Mouse (Mus musculus) adrenal gland, adult (tissue): ENCODE measurements around the gene Ddit4.
"Not testable (repeated sequence)": the region's sequence is repeated elsewhere in the genome, so short reads cannot be mapped to it uniquely, and the experiment has no call there.

Experiments used
- DNase-seq, 2 experiments: peaks; one replicate each; pipeline ENCODE4 v3.0.0; 2022 to 2023; ENCODE audit warnings: low spot score in 1 of 2; ENCODE audit not compliant: inconsistent age in 2 of 2

Ddit4 gene

DNA sequence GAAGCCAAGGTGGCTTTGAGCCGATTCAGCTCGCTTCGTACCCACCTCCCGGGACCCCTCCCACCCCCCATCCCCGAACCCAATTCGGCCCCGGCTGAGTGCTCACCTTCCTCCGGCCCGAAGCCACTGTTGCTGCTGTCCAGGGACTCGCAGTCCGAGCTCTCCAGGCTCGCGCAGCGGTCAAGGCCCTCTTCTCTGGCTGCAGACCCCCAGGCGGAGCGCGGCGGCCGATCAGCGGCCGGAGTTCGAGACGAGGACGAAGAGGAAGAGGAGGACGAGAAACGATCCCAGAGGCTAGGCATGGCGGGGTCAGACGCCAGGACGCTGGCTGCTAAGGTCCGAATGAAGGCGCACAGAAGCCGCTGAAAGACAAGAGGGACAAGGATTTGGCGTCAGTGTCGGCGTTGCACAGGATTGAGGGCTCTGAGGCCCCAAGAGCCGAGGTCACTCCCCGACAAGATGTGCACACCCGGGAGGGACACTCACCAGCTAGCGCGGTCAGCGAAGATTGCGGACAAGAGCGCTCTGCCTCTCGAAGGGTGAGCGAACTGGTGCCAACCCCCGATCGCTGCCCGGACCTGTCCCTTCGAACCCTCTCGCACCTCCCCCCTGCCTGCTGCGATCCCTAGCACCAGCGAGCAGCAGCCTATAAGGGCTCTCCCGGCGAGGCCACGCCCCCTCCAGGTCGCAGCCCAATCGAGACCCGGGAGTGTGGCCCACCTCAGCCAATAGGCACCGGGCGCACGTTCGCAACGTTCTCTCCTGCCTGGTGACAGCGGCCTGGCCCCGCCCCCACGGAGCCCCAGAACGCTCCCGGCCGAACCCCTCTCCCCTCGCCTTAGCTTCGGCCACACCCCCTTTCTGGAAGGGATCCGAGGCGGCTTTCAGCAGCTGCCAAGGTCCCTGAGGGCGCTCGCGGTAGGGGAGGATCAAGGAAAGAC, at the start of gene Ddit4:
Ddit4 (minus strand) TSS at position 624 of the 941 bp plus-strand sequence.
- peak; percentile 100 for DNase-seq

DNA sequence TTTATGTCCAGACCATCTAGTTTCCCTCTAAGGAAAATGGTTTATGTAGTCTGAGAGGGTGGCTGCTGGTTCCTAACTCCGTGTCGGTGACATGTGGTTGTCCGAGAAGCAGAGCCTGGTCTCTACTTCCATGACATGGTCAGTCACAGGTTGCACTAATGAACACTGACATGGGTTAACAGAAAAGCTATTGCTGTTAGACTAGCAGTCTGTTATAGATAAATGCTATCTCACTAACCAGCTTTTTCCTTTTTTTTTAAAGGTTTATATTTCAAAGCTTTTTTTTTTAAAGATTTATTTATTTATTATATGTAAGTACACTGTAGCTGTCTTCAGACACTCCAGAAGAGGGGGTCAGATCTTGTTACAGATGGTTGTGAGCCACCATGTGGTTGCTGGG, 47.4 kb upstream of the Ddit4 start:
- no peak for DNase-seq

DNA sequence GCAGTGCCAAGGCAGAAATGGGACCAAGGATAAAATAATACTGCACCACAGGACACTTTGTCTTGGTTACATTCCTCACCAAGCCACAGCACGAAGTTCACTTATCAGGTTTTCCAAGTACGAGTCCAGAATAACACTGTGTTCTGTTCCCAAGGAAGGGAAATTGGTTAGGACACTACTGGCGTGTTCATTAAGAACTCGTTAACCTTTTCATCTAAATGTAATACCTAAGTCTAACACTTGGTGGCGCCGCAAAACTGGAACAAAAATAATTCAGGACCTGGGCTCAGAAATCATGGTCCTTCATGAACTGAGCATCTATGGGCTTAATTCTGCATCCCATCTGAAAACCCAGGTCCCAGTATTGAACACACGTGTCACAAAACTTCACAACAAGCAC, 46.0 kb upstream of the Ddit4 start:
- DNase-seq, result peak in 1 of 2 experiments; percentile 93

- peak in 1 of 2 experiments; percentile 45 for DNase-seq
Measured at GRCm38 (mm10) chr10:59995889-59996288, 44.3 kb upstream of the Ddit4 start.

DNA sequence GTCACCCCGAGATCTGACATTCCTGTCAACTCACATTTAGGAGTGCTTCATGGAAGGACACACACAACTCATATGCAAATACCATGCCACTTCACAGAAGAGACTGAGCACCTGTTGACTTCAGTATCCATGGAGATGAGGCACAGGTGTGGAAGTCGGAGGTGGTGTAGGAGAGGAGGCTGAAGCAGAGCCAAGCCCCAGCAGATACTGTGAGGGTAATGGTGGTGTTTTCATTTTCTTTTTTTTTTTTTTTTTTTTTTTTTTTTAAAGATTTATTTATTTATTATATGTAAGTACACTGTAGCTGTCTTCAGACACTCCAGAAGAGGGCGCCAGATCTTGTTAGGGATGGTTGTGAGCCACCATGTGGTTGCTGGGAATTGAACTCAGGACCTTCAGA, 42.2 kb upstream of the Ddit4 start:
- DNase-seq, result not testable (repeated sequence)

- DNase-seq, result no peak
Measured at GRCm38 (mm10) chr10:59992024-59992423, 40.4 kb upstream of the Ddit4 start.

DNA sequence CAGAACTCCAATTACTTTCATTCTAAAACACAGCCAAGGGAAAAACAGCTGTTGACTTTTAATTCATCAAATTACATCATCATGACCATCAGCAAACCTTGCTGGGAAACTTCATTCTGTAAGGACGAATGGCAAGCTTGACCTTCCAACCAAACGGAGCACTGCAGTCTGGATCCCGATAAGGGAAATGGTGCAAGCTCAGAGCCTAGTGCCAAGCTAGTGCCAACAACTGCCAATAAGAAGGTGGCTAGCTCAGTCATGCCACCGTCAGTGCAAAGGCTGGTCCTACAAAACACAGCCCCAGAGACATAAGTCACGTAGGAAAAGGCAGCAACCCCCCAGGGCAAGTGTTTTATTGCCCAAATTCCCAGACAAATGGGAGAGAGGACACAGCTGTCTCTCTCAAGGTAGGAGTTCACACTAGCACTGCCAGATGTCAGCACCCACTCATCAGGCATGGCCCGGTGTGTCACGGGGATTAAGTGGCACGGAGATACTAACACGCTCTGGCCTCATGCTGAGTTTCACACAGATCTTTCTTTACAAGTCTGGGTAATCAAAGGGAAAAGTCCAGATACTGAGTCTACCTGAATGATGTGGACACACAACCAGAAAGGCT, 39.7 kb upstream of the Ddit4 start:
- peak in 1 of 2 experiments; percentile 89 for DNase-seq

DNA sequence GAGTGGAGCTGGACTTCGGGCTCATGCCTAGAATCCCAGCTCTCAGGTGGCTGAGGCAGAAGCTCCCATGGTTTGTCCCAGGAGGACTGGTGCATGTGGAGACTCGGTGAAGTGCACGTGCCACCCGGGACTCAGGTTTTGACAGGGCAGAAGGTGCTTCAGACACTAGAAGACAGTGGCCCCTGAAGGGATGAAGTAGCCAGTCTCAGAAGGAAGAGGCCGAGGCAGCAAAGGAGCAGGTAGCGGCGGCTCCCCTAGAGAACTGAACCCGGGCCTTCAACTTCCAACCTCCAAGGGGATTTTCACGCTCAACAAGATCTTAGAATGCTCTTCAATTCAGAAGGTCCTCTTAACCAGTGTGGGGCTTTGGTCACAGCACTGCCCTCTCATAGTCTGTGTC, 38.8 kb upstream of the Ddit4 start:
- DNase-seq, result peak in 1 of 2 experiments; percentile 36

DNA sequence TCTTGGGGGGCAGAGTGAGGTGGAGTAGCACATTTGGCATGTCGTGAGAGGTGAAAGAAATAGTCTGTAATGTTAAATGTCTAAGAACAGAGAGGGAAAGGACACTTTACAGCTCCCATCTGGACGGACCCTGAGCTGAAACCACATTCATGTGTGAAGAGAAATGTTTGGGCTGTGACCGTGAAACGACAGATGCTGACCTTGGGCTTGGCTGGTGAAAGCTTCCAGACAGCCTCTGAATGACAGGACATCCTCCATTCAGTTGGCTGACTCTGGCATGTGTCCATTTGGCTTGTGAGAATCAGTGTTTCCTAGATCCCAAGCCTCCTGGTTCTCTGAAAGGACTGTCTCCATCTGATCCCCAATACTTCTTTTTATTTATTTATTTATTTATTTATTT, 36.4 kb upstream of the Ddit4 start:
- DNase-seq, result peak; percentile 58 to 83

DNA sequence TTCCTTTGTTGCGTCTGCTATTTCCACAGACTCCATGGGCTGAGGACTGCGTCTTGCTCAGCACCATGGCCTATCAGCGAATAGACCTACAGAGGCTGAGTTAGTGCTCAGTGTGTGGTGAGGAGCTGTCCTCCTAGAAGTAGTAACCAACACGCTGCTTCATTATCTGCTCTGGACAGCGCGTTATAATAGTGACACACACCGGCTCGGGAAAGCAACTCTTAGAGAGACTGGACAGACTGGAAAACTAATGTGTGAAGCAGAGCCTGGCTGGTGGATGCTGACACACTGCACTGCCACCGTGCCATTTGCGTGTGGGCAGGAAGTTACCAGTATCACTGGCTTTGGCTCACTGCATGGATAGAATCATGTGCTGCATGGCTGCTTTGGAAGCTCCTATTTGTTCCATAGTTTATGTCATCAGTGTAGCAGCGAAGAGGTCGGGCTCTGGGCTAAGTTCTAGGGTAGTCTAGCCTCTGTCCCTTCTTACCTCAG, 30.8 kb upstream of the Ddit4 start:
- DNase-seq, result peak in 1 of 2 experiments; percentile 53

- DNase-seq, result peak; percentile 67 to 88
Measured at GRCm38 (mm10) chr10:59981792-59982191, 30.2 kb upstream of the Ddit4 start.

- no peak for DNase-seq
Measured at GRCm38 (mm10) chr10:59981336-59981735, 29.7 kb upstream of the Ddit4 start.

- DNase-seq, result peak; percentile 63 to 78
Measured at GRCm38 (mm10) chr10:59980815-59981244, 29.2 kb upstream of the Ddit4 start.

DNA sequence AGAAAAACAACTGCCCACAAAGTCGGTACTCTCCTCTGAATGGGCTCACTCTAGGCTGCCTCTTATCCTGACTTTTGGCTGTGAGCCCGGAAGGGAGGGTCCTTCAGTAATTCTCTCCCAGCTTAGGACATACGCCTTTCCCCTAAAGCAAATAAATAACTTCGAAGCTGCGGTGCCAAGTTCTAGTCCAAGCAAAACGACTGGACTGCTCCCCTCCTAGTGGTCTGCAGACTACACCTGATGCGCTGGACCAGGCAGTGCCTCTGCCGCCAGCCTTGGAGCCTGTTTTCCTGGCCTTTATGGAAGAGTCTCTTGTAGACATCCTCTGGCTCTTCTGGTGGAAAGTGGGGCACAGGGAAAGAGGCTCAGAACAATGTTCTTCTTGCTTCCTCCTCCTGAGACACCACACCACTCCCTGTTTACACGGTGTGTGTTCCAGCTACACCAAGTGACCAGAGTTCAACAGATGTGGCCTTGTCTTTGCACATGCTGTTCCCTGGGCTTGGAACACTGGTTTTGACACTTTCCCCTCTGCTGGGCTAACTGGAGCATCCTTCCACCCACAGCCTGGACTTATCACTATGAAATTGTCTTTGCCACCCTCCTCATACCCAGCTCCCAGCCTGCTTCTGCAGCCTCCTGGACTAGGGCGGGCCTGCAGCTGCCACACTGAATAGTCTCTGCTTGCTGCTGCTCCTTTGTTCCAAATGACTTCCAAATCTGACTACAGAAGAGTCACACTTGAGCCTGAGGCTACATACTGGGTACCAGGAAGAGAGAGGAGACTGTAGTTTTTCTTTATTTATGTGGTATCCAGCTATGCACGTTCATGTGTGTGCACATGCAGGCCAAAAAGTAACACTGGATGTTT, 27.5 kb upstream of the Ddit4 start:
- peak; percentile 77 to 89 for DNase-seq

DNA sequence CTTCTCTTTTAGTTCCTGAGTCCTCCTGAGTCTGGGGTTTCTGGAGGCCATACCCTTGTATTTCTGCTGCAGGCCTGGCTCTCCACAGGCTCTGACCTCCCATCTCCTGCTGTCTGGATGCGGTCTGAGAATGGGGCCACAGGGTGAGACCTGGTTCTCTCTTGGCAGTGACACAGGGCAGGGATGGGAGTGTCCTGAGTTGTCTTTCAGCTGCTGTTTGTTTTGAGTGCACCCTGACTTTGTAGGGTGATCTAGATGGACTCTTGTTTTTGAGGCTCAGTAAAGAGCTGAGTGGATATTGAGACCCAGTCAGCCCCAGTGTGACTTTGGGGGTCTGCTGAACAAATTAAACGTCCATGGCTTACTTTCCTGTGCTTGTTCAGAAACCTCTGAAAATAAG, 26.8 kb upstream of the Ddit4 start:
- DNase-seq, result peak in 1 of 2 experiments; percentile 71

DNA sequence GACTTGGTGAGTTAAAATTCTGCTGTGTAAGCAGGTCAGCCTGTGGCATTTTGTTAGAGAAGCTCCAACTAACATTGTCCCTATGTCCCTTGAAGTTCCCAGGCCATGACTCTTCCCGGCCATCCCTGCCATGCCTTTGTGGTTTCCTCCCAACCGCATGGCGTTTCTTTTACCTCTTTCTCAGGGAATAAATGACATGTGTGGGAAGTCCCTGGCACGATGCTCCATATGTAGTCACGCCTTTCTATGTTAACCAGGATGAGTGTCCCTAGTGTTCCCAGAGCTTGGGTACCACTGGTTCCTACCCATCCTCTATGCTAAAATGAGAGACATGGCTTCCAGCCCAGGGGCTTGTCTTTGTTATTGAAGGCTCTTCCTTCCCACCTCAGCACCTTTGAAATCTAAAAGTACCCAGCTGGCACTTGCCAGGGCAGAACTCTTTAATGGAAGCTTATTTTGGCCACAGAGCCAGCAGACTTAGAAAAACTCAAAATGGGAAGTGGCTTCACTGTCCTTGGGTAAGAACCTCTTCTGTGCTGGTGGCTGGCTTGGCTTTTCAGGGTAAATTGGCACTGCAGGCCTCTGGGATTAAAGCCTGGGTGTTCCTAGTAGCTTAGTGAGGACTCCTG, 26.2 kb upstream of the Ddit4 start:
- peak in 1 of 2 experiments; percentile 49 for DNase-seq

DNA sequence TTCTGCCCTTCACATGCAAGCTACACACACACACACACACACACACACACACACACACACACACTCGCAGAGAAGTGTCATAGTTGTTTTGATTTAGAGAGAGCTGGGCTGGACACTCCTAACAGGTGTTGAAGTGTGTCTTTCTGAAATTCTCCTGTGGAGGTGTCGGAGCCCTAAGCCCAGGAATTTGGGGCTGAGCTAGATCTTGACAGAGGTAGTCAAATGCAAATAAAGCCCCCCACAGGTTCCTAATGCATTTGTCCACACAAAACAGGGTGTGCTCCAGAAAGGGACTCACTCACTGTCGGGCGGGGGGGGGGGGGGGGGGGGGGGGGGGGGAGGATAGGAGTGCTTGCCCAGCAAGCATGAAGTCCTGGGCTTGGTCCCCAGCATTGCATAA, 25.5 kb upstream of the Ddit4 start:
- no peak for DNase-seq

DNA sequence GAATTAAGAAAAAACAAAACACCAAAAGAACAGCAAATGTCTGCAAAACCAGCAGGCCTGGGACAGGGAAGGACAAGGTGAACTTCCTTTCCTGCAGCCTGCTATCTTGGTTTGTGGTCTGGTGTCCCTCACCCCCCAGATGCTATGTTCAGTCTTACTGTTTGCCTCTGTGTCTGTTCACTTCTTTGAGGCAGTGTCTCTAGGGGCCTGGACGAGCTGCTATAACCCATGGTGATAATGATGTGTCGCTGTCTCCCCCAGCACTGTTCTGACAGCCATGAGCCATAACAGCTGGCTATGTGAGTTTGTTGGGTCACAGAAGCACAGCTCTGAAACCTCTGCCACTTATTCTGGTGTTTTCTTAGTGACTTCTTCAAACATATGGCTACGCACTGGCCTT, 23.2 kb upstream of the Ddit4 start:
- peak in 1 of 2 experiments; percentile 70 for DNase-seq

- peak; percentile 84 to 87 for DNase-seq
Measured at GRCm38 (mm10) chr10:59974191-59974664, 22.6 kb upstream of the Ddit4 start.

DNA sequence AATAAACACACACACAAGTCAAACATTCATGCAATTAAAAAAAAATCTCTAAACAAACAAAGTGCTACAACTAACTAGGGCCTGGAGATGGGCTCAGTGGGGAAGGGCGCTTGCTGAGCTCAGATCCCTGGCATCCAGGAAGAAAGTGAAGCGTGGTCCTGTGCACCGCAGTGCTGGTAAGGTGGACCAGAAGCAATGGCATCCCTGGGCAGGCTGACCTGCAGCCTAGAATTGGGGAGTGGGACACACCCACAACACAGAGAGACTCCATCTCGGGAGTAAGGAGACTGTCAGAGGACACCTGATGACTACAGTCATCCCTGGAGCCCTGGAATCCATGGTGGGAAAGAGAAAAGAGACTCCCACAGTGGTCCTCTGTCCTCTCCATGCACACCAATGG, 21.8 kb upstream of the Ddit4 start:
- DNase-seq, result no peak
